24 mouse cellular contexts compared by ENCODE assay signal in genomic region chr4:21807204-21807603, GRCm38 (mm10). TPM values are rescaled to one million over a fixed set of nuclear protein-coding genes. Genes with fewer than 3 reads are reported as not detected.
DNase-seq lines count a peak whose midpoint lies in the region; ATAC-seq and TF ChIP-seq lines count a peak whose summit lies in the region.
"Had no signal": no experiment of that assay in that cellular context is flagged by ENCODE, and none has a peak within 500 bp of the region (broad histone marks: within the 10 kb centered on the region; RNA-seq: fewer than 3 reads in every experiment).

No protein-coding gene starts in this region.

- 73% methylated on average over 5 of the region's 5 CpGs for WGBS in forebrain, embryonic 12.5 days
- 79% methylated on average over 5 of the region's 5 CpGs for WGBS in forebrain, embryonic 10.5 days
- WGBS in midbrain, embryonic 12.5 days = 50% methylated on average over 5 of the region's 5 CpGs
- 61% methylated on average over 5 of the region's 5 CpGs for WGBS in midbrain, postnatal 0 days
- WGBS in kidney, adult 2 months = 85% methylated on average over 5 of the region's 5 CpGs

- no peak for DNase-seq in forebrain, embryonic 10.5 days (ENCODE audit: extremely low spot score, low spot score)
- DNase-seq in midbrain, postnatal 0 days (ENCODE audit: low spot score) = no peak
- DNase-seq in embryo, embryonic 11 days = peak; percentile 27
- DNase-seq in retina, postnatal 1 day = peak; percentile 67
- no peak for DNase-seq in kidney, adult 2 months
- DNase-seq: adrenal gland, postnatal 14 days; cerebellum, adult 18-20 months; cerebellum, postnatal 14 days; gastrocnemius, postnatal 14 days; kidney, adult 9 months; kidney, postnatal 10 days; right cerebral cortex, postnatal 14 days had no signal

- no peak for TF ChIP-seq CTCF in midbrain, postnatal 0 days (IDR thresholded peaks at IDR 0.05)
- no peak for TF ChIP-seq CTCF in kidney, adult 2 months (conservative IDR thresholded peaks at IDR 0.05; ENCODE audit: insufficient read depth, insufficient read length, low read depth, low read length)

- no peaks in the 10 kb centered on the region for H3K4me1 ChIP-seq in forebrain, embryonic 12.5 days
- no peaks in the 10 kb centered on the region for H3K4me1 ChIP-seq in forebrain, embryonic 10.5 days
- no peaks in the 10 kb centered on the region for H3K4me1 ChIP-seq in midbrain, embryonic 12.5 days
- no peaks in the 10 kb centered on the region for H3K4me1 ChIP-seq in midbrain, postnatal 0 days (ENCODE audit: insufficient read depth, low read length)
- H3K4me1 ChIP-seq in kidney, adult 2 months (ENCODE audit: control insufficient read depth, insufficient read depth, low read length) = no peaks in the 10 kb centered on the region
- H3K4me1 ChIP-seq: embryonic facial prominence, embryonic 15.5 days; limb, embryonic 13.5 days; lung, embryonic 15.5 days; stomach, embryonic 15.5 days had no signal

- H3K4me2 ChIP-seq in forebrain, embryonic 12.5 days = no peak overlapping the region
- no peak overlapping the region for H3K4me2 ChIP-seq in midbrain, embryonic 12.5 days (replicated peaks)
- H3K4me2 ChIP-seq in midbrain, postnatal 0 days (ENCODE audit: low read depth, low read length, poor library complexity, severe bottlenecking) = no peak overlapping the region
- H3K4me2 ChIP-seq: embryonic facial prominence, embryonic 15.5 days; limb, embryonic 13.5 days; liver, embryonic 11.5 days; lung, embryonic 15.5 days; midbrain, embryonic 11.5 days; stomach, embryonic 15.5 days had no signal

- no peaks in the 10 kb centered on the region for H3K27me3 ChIP-seq in forebrain, embryonic 12.5 days
- H3K27me3 ChIP-seq in forebrain, embryonic 10.5 days (ENCODE audit: poor library complexity, severe bottlenecking) = no peaks in the 10 kb centered on the region
- no peaks in the 10 kb centered on the region for H3K27me3 ChIP-seq in midbrain, embryonic 12.5 days
- no peaks in the 10 kb centered on the region for H3K27me3 ChIP-seq in midbrain, postnatal 0 days (ENCODE audit: insufficient read depth, low read length)
- no peaks in the 10 kb centered on the region for H3K27me3 ChIP-seq in kidney, adult 2 months (replicated peaks; ENCODE audit: control insufficient read depth, insufficient read depth, low read length)
- H3K27me3 ChIP-seq: embryonic facial prominence, embryonic 15.5 days; limb, embryonic 13.5 days; lung, embryonic 15.5 days; Patski; stomach, embryonic 15.5 days had no signal

- H3K27ac ChIP-seq in forebrain, embryonic 12.5 days = no peak overlapping the region
- H3K27ac ChIP-seq in forebrain, embryonic 10.5 days = no peak overlapping the region
- H3K27ac ChIP-seq in midbrain, embryonic 12.5 days (replicated peaks) = no peak overlapping the region
- H3K27ac ChIP-seq in midbrain, postnatal 0 days (ENCODE audit: low read depth, low read length) = no peak overlapping the region
- H3K27ac ChIP-seq in kidney, adult 2 months (ENCODE audit: insufficient read depth, low read depth, low read length) = no peak overlapping the region
- H3K27ac ChIP-seq: embryonic facial prominence, embryonic 15.5 days; left cerebral cortex, adult 2 months; limb, embryonic 13.5 days; lung, embryonic 15.5 days; stomach, embryonic 15.5 days had no signal

- H3K36me3 ChIP-seq in forebrain, embryonic 12.5 days (replicated peaks) = peaks cover 30% of the 10 kb centered on the region
- peaks cover 57% of the 10 kb centered on the region for H3K36me3 ChIP-seq in forebrain, embryonic 10.5 days (replicated peaks)
- H3K36me3 ChIP-seq in midbrain, embryonic 12.5 days = peaks cover 39% of the 10 kb centered on the region
- peaks cover 29% of the 10 kb centered on the region for H3K36me3 ChIP-seq in midbrain, postnatal 0 days (ENCODE audit: insufficient read depth, low read length)
- H3K36me3 ChIP-seq in kidney, adult 2 months (ENCODE audit: control insufficient read depth, insufficient read depth, low read length) = no peaks in the 10 kb centered on the region; the same call in 1 of the 2 replicates

- no peak for TF ChIP-seq POLR2A in kidney, adult 2 months (IDR thresholded peaks at IDR 0.05; ENCODE audit: low read depth, low read length)

- no peak overlapping the region for H3K9ac ChIP-seq in forebrain, embryonic 12.5 days
- H3K9ac ChIP-seq in midbrain, embryonic 12.5 days (replicated peaks) = no peak overlapping the region
- no peak overlapping the region for H3K9ac ChIP-seq in midbrain, postnatal 0 days (replicated peaks; ENCODE audit: low read length, poor library complexity, severe bottlenecking)
- H3K9ac ChIP-seq: embryonic facial prominence, embryonic 15.5 days; limb, embryonic 13.5 days; lung, embryonic 15.5 days; stomach, embryonic 15.5 days had no signal

- ATAC-seq in forebrain, embryonic 12.5 days (ENCODE audit: low FRiP score) = peak; percentile 23; the same call in 1 of the 2 replicates
- 0 out of 2 replicates have a peak, but pooled peaks have one; percentile 44 for ATAC-seq in midbrain, embryonic 12.5 days (ENCODE audit: low FRiP score, low read depth)
- ATAC-seq in midbrain, postnatal 0 days (ENCODE audit: low FRiP score) = no peak
- ATAC-seq: forebrain, embryonic 14.5 days; intestine, embryonic 16.5 days; Patski had no signal

- no peak overlapping the region for H3K4me3 ChIP-seq in forebrain, embryonic 12.5 days (replicated peaks)
- H3K4me3 ChIP-seq in forebrain, embryonic 10.5 days = no peak overlapping the region
- no peak overlapping the region for H3K4me3 ChIP-seq in midbrain, embryonic 12.5 days
- H3K4me3 ChIP-seq in midbrain, postnatal 0 days (ENCODE audit: low read depth, low read length) = no peak overlapping the region
- H3K4me3 ChIP-seq in kidney, adult 2 months (ENCODE audit: insufficient read depth, low read depth, low read length) = no peak overlapping the region
- H3K4me3 ChIP-seq: embryonic facial prominence, embryonic 15.5 days; left cerebral cortex, adult 2 months; limb, embryonic 13.5 days; lung, embryonic 15.5 days; stomach, embryonic 15.5 days had no signal

- H3K9me3 ChIP-seq in forebrain, embryonic 12.5 days = no peaks in the 10 kb centered on the region
- H3K9me3 ChIP-seq in forebrain, embryonic 10.5 days = no peaks in the 10 kb centered on the region
- no peaks in the 10 kb centered on the region for H3K9me3 ChIP-seq in midbrain, embryonic 12.5 days
- no peaks in the 10 kb centered on the region for H3K9me3 ChIP-seq in midbrain, postnatal 0 days (ENCODE audit: low read length)
- H3K9me3 ChIP-seq: embryonic facial prominence, embryonic 15.5 days; limb, embryonic 13.5 days; lung, embryonic 15.5 days; stomach, embryonic 15.5 days had no signal

RNA-seq across cellular contexts. Expression of gene Pnisr, which starts 40.2 kb away (rescaled TPM):
- 235 and 243 TPM in 2 replicates for polyA plus RNA-seq in forebrain, embryonic 12.5 days (2016; fragmentation: Nextera tagmentation; extraction: Ambion mirVana)
- polyA plus RNA-seq in forebrain, embryonic 10.5 days (2016; fragmentation: Nextera tagmentation; extraction: Ambion mirVana) = 143 and 163 TPM in 2 replicates
- polyA plus RNA-seq in midbrain, embryonic 12.5 days (2016; fragmentation: Nextera tagmentation; extraction: Ambion mirVana) = 222 and 251 TPM in 2 replicates
- total RNA-seq in midbrain, postnatal 0 days (2014; rRNA removed) = 61.2 and 137 TPM in 2 replicates
- polyA plus RNA-seq in midbrain, postnatal 0 days (2015; fragmentation: Nextera tagmentation; extraction: Ambion mirVana) = 161 and 173 TPM in 2 replicates
- 34.4 and 44.9 TPM in 2 replicates for polyA plus RNA-seq in kidney, adult 2 months (2012; rRNA removed)

RNA-seq across cellular contexts. Expression of gene Tstd3, which starts 40.2 kb away (rescaled TPM):
- 21.7 and 23.5 TPM in 2 replicates for polyA plus RNA-seq in forebrain, embryonic 12.5 days (2016; fragmentation: Nextera tagmentation; extraction: Ambion mirVana)
- polyA plus RNA-seq in forebrain, embryonic 10.5 days (2016; fragmentation: Nextera tagmentation; extraction: Ambion mirVana) = 24.3 and 25.2 TPM in 2 replicates
- polyA plus RNA-seq in midbrain, embryonic 12.5 days (2016; fragmentation: Nextera tagmentation; extraction: Ambion mirVana) = 28.1 and 28.5 TPM in 2 replicates
- 15.6 and 19.2 TPM in 2 replicates for total RNA-seq in midbrain, postnatal 0 days (2014; rRNA removed)
- 24.4 and 25.2 TPM in 2 replicates for polyA plus RNA-seq in midbrain, postnatal 0 days (2015; fragmentation: Nextera tagmentation; extraction: Ambion mirVana)
- 3.0 and 3.9 TPM in 2 replicates for polyA plus RNA-seq in kidney, adult 2 months (2012; rRNA removed)

RNA-seq across cellular contexts. Expression of gene Usp45, which starts 40.2 kb away (rescaled TPM):
- polyA plus RNA-seq in forebrain, embryonic 12.5 days (2016; fragmentation: Nextera tagmentation; extraction: Ambion mirVana) = 12.9 and 13.4 TPM in 2 replicates
- 12.0 and 12.4 TPM in 2 replicates for polyA plus RNA-seq in forebrain, embryonic 10.5 days (2016; fragmentation: Nextera tagmentation; extraction: Ambion mirVana)
- 9.5 and 10.9 TPM in 2 replicates for polyA plus RNA-seq in midbrain, embryonic 12.5 days (2016; fragmentation: Nextera tagmentation; extraction: Ambion mirVana)
- 8.5 and 9.7 TPM in 2 replicates for total RNA-seq in midbrain, postnatal 0 days (2014; rRNA removed)
- polyA plus RNA-seq in midbrain, postnatal 0 days (2015; fragmentation: Nextera tagmentation; extraction: Ambion mirVana) = 3.7 and 4.7 TPM in 2 replicates
- 2.6 and 2.8 TPM in 2 replicates for polyA plus RNA-seq in kidney, adult 2 months (2012; rRNA removed)

Comparison
In these comparisons a context has a peak if more than half of its experiments do, and no peak if none do; other contexts are left out.
1. DNase-seq: peak in embryo, embryonic 11 days (single experiment) and retina, postnatal 1 day (single experiment); none in forebrain, embryonic 10.5 days (single experiment), midbrain, postnatal 0 days (single experiment) and kidney, adult 2 months (single experiment).